Mouse (Mus musculus) kidney, adult 18-20 months (tissue): ENCODE results near the gene Gm20388.
A peak's percentile ranks its signal among the peaks of the same experiment; 100 is the strongest.

Source experiments
- DNase-seq: peaks from one replicate; pipeline ENCODE4 v3.0.0; 2021

Gene Gm20388

GRCm38 (mm10) chr8:121104049-121104818, 1193.6 kb downstream of the Gm20388 start:
- DNase-seq: peak; percentile 71

DNA sequence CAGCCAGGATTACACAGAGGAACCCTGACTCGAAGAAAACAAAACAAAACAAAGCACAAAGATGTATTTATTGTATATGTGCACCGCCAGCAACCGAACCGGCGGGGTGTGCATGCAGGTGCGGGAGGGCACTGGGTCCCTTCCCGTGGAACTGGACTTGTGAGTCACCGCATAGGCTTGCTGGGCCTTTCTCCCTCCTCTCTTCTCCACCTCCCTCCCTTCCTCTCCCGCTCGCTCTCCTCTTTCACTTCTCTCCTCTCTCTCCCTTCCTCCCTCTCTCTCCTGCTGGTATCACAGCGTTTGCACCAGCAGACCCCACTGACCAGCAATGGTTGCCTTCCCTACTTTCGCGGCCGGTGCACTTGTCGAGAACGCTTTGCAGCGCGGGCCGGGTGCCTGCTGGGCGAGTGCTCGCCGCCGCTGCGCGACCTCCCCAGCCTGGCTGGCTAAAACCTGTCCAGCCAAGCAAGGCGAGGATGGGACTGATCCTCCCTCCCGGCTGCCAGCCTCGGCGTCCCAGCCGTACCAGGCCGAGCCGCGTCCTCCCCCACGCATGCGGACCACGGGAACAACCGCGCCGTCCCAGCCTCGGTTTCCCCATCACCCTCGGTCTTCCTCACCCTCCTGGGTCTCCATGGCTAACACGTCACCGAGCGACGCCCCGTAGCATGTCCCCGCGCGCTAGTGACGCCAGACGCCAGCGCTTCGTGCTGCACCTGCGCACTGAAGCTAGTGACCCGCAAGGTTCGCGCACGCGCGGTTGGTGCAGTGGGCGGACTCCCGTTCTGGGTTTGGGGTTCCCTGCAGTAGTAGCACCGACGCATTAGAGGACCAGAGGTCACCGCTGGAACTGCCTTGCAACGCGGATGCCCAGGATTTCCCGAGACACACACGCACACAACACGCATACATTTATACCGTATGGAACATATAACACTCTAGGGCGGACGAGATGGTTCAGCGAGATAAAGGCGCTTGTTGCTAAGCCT, 1197.3 kb downstream of the Gm20388 start, which contains the start of gene Mthfsd:
TSS of gene Mthfsd (minus strand) at position 725 of the 989 bp plus-strand sequence.
- peak; percentile 99 for DNase-seq

GRCm38 (mm10) chr8:121108657-121109056, 1198.0 kb downstream of the Gm20388 start:
- no peak for DNase-seq

DNA sequence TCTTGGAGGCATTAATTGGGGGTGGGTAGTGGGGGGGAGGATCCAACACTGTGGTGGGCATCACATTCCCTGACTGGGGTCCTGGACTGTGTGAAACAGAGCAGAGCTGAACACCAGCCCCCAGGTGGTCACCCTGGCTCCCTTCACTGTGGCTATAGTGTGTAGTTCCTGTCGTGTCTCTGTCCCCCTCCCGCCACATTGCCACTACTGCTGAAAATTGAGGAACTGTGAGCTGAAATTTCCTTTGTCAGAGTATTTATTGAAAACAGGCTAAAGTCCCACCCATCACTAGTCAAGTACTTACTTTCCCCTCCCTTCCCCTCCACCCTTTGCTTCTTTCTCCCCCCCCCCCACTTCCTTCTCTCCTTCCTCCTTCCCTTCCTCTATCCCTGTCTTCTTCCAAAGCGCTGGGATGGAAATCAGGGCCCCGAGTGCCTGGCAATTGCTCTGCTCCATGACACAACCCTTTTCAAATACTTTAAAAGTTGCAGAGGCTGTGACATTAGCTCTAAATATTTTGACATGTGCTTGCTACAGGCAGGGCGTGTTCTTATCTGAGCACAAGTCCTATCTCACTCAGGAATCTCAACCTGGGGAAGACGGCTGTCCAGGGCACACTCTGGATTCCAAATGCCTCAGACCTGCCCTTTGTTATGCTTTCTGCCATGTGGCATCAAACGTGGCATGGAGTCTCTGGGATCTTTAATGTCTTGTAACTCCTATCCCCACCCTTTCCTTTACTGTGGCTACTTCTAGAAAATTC, 1200.7 kb downstream of the Gm20388 start:
- DNase-seq: no peak

GRCm38 (mm10) chr8:121113261-121113660, 1202.6 kb downstream of the Gm20388 start:
- peak; percentile 98 for DNase-seq

GRCm38 (mm10) chr8:121115136-121115535, 1204.5 kb downstream of the Gm20388 start:
- no peak for DNase-seq

GRCm38 (mm10) chr8:121115948-121116347, 1205.3 kb downstream of the Gm20388 start, which contains the start of gene Foxc2:
Gene Foxc2 (plus strand): TSS chr8:121116171.
- DNase-seq: peak; percentile 87

- DNase-seq: peak; percentile 31
Observed at GRCm38 (mm10) chr8:121116591-121117185, 1206.0 kb downstream of the Gm20388 start.

GRCm38 (mm10) chr8:121117186-121117651, 1206.6 kb downstream of the Gm20388 start:
- DNase-seq: no peak

- DNase-seq: no peak
Observed at GRCm38 (mm10) chr8:121117906-121118305, 1207.3 kb downstream of the Gm20388 start.

DNA sequence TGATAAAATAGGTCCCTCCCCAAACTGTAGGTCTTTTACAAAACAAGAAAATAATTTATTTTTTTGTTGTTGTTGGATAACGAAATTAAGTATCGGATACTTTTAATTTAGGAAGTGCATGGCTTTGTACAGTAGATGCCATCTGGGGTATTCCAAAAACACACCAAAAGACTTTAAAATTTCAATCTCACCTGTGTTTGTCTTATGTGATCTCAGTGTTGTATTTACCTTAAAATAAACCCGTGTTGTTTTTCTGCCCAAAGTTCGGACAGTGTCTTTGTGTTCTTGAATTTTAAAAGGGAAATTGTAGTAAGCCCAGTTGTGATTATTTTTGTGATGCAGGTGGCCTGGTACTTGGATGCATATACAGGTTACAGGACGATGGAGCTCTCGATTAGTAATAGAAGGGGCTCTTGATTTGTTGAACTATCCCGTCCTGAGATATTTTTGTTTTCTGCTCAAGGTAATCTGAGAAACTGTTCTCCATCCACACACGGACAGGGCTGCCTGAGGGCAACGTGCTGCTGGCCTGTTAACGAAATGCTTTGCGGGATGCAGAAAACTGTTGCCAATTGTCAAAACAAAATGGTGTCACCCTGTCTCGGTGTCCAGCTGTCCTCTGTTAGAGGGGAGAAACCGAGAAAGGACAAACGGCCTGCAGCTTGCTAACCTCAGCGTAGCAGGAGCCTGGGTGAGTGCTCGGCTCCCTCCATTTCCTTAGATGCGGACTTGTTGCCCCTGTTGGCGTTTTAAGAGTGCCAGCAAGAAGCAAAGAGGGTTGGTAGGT, 1208.2 kb downstream of the Gm20388 start:
- DNase-seq: no peak

- DNase-seq: no peak
Observed at GRCm38 (mm10) chr8:121119635-121120455, 1209.2 kb downstream of the Gm20388 start.

- no peak for DNase-seq
Observed at GRCm38 (mm10) chr8:121120456-121121419, 1210.1 kb downstream of the Gm20388 start.

GRCm38 (mm10) chr8:121121704-121122103, 1211.1 kb downstream of the Gm20388 start:
- DNase-seq: no peak

GRCm38 (mm10) chr8:121122368-121122767, 1211.7 kb downstream of the Gm20388 start:
- no peak for DNase-seq

DNA sequence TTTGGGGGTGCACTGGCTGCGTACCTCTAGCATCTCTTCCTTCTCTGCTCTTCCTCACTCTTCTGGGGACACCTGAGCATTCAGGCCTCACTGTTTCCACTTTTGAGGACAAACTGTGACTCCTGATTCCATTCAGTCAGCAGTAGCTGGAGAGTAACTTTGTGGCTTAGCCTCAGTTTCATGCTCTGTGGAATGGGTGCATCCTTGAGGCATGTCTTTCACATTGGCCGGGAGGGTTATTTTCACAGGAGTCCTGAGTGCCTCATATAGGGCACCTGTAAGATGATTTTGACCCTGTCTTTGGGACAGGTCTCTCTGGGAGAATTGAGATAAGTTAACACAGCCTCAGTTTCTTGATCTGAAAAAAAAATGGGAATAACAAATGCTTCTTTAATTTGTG, 1212.5 kb downstream of the Gm20388 start:
- no peak for DNase-seq

GRCm38 (mm10) chr8:121124547-121125239, 1214.1 kb downstream of the Gm20388 start:
- no peak for DNase-seq

GRCm38 (mm10) chr8:121125311-121125876, 1214.8 kb downstream of the Gm20388 start:
- peak; percentile 78 for DNase-seq
